Mouse (Mus musculus): ENCODE data around the gene Pdzrn4. TPM values are rescaled to one million over a fixed set of nuclear protein-coding genes. Genes with fewer than 3 reads are reported as not detected.

Gene Pdzrn4
- polyA plus RNA-seq, 1 experiment from 2014 or later: 3.0 TPM

DNA sequence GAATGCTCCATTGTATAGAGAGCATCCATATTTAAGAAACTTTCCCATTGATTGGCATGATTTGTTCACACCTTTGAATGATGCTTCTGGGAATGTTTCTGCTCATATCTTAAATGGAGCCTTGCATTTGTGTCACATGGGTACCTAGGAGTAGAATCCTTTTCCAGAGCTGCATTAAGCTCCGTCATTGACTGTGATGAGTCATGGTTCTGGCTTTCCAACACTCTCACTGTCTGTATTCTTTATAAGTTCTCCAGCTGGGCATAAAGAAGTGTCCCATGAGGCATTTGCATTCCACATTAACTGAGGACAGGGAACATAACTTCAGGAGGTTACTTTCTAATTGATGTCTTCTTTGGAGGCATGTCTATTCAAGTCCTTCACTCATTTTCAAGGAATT, 106.1 kb downstream of the Pdzrn4 start:
- WGBS: 78% methylated on average over 1 of the region's 1 CpGs
- Histone ChIP-seq H3K27ac (no peak overlapping the region), H3K9ac (no peak overlapping the region), H3K4me3 (no peak overlapping the region), H3K27me3 (no peaks in the 10 kb centered on the region), H3K36me3 (no peaks in the 10 kb centered on the region), H3K4me2 (replicated peaks) (no peak overlapping the region), H3K9me3 (no peaks in the 10 kb centered on the region), H3K4me1 (no peaks in the 10 kb centered on the region)
- ATAC-seq (ENCODE audit: low FRiP score, low read depth): no peak

DNA sequence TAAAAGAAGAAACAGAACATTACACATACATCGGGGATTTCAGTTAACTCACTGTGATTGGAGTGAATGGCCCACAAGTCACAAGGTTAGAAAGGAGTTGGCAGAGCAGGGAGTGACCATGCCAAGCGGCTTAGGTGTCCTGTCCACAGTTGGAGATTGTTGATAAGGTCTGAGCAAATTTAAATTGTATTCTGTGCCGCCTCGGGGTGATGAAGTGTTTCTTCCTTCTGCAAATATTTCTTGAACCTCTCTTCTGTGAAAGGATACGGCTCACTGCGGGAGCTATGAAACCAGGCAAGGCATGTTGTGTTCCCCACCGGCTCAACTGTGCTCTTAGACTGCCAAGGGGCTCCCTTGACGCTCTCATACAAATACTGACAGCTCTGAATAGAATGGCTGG, 112.7 kb downstream of the Pdzrn4 start:
- no peak for ATAC-seq (ENCODE audit: low FRiP score, low read depth)
- WGBS: 83% methylated on average over 8 of the region's 8 CpGs
- H3K9ac ChIP-seq: no peak overlapping the region
- no peaks in the 10 kb centered on the region for H3K36me3 ChIP-seq
- H3K27me3 ChIP-seq: no peaks in the 10 kb centered on the region
- no peak overlapping the region for H3K27ac ChIP-seq
- no peak overlapping the region for H3K4me2 ChIP-seq (replicated peaks)
- no peaks in the 10 kb centered on the region for H3K9me3 ChIP-seq
- no peak overlapping the region for H3K4me3 ChIP-seq
- H3K4me1 ChIP-seq: no peaks in the 10 kb centered on the region

DNA sequence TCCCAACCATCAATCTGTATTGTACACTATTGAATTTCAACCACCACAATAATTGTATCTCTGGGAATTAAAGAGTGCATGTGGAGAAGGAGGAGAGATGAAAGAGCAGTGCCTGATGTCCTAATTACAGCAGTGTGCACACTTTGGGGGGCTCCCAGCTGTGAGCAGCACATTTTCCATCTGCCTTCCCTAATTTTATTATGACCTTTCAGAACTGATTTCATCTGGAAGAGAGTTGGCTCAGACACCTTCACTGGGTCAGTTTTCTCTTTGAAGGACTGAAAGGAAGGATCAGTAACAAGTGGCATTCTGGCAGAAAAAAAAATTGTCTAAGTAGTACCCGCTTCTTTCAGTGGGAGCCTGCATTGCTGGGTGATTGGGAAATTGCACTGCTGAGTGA, 119.0 kb downstream of the Pdzrn4 start:
- H3K27ac ChIP-seq: no peak overlapping the region
- no peak overlapping the region for H3K9ac ChIP-seq
- H3K4me1 ChIP-seq: peaks cover 3% of the 10 kb centered on the region
- H3K4me2 ChIP-seq (replicated peaks): no peak overlapping the region
- no peak overlapping the region for H3K4me3 ChIP-seq
- H3K9me3 ChIP-seq: no peaks in the 10 kb centered on the region
- no peaks in the 10 kb centered on the region for H3K36me3 ChIP-seq
- H3K27me3 ChIP-seq: peaks cover 8% of the 10 kb centered on the region
- 15% methylated on average over 1 of the region's 1 CpGs for WGBS
- no peak for ATAC-seq (ENCODE audit: low FRiP score, low read depth)

DNA sequence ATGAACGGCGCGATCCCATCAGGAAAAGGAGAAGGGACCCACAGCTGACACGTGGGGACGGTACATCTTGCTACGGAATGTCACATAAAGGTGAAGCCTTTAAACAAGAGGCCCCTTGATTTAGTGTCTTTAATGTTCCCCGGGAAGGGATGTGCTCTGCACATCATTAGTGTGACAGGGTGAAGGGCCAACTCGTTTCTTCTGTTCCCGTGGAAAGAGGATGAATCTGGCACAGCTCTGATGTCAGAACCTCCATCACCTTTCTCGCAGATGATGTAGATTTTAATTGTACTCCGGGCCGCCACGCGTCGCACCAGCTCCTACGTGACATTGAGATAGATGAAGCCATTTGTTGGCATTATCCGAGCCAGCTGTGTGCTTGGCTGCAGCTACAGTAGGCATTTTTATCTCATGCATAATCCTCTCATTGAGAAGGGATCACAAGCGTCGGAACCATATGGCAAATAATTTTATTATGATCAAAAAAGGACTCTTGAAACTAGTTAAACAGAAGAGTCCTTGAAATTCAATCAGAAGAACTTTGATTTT, 124.1 kb downstream of the Pdzrn4 start:
- no peak for ATAC-seq (ENCODE audit: low FRiP score, low read depth)
- H3K4me3 ChIP-seq: 0 out of 2 replicates have a peak overlapping the region, but pooled peaks have one; percentile 2
- 22% methylated on average over 19 of the region's 19 CpGs for WGBS
- H3K4me2 ChIP-seq (replicated peaks): peak overlapping the region; percentile 47
- no peak overlapping the region for H3K27ac ChIP-seq
- H3K4me1 ChIP-seq: peaks cover 16% of the 10 kb centered on the region
- peaks cover 37% of the 10 kb centered on the region for H3K27me3 ChIP-seq
- H3K9me3 ChIP-seq: no peaks in the 10 kb centered on the region
- H3K9ac ChIP-seq: no peak overlapping the region
- no peaks in the 10 kb centered on the region for H3K36me3 ChIP-seq

DNA sequence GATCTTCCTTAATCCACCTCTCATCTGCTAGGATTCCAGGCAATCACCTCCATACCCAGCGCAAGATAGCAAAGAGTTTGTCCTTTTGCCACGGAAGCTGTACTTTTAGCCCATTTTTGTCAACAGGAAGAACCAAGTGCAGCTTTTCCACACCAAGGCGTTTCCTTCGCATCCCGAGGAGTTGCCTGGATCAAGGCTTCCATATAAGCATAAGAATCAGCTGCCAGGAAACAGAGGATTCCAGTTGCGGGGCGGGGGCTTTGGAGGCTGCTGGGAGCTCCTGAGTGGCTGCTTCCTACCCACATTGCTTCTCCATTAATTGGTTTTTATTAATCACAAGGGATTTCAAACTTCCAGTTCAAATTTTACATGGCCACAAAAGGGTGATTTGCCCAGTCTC, 125.0 kb downstream of the Pdzrn4 start:
- Histone ChIP-seq H3K9ac (no peak overlapping the region), H3K36me3 (no peaks in the 10 kb centered on the region), H3K27ac (no peak overlapping the region), H3K4me1 (peaks cover 16% of the 10 kb centered on the region), H3K4me2 (replicated peaks) (peak overlapping the region; percentile 47), H3K4me3 (peak overlapping the region; percentile 13), H3K9me3 (0 out of 2 replicates have a peak, but pooled peaks cover under 1% of the 10 kb centered on the region), H3K27me3 (peaks cover 35% of the 10 kb centered on the region)
- no peak for ATAC-seq (ENCODE audit: low FRiP score, low read depth)
- WGBS: 16% methylated on average over 7 of the region's 7 CpGs

DNA sequence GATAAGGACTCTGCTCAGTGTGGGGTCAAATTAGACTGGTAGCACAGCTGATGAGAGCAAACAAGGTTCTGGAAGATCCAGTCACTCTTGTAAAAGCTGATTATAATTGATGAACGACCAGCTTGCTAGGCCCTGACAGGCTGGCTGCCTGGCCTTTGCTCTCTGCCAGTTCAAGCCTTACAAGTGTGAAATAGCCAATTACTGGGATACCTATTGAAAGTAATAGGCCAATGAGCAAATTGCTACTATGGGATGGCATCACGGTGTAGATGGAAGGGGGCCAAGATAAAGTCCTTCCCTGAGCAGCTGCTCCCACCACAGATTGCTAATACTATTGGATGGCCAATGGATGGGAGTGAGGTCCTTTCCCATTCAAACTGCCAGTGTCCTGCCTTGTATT, 128.2 kb downstream of the Pdzrn4 start:
- no peak overlapping the region for H3K4me2 ChIP-seq (replicated peaks)
- no peak overlapping the region for H3K4me3 ChIP-seq
- H3K27me3 ChIP-seq: peaks cover 33% of the 10 kb centered on the region
- H3K36me3 ChIP-seq: no peaks in the 10 kb centered on the region
- H3K9ac ChIP-seq: no peak overlapping the region
- no peak overlapping the region for H3K27ac ChIP-seq
- peaks cover 5% of the 10 kb centered on the region; the same call in 1 of the 2 replicates for H3K9me3 ChIP-seq
- no peak for ATAC-seq (ENCODE audit: low FRiP score, low read depth)
- H3K4me1 ChIP-seq: peaks cover 16% of the 10 kb centered on the region
- WGBS: 10% methylated on average over 2 of the region's 2 CpGs

DNA sequence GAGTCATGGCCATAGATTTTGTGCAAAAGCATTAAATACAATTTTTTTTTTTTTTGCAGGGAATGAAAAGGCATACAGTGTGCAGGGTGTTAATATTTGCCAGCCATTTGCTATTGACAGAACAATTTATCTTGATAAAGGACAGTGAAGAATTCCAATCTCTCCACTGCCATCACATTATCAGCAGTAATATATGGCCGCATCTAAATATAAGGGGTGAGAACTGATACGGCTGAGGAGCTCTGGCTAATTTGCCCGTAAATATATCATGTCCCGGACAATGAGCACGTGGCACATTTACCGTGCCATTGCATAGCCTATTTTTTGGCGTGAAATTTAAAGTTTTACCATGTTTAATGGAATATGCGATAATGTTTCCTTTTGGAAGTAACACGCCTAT, 128.7 kb downstream of the Pdzrn4 start:
- WGBS: 77% methylated on average over 9 of the region's 9 CpGs
- Histone ChIP-seq H3K9me3 (peaks cover 5% of the 10 kb centered on the region; the same call in 1 of the 2 replicates), H3K27ac (no peak overlapping the region), H3K27me3 (peaks cover 32% of the 10 kb centered on the region), H3K4me3 (no peak overlapping the region), H3K36me3 (no peaks in the 10 kb centered on the region), H3K9ac (no peak overlapping the region), H3K4me2 (replicated peaks) (no peak overlapping the region), H3K4me1 (peaks cover 15% of the 10 kb centered on the region)
- ATAC-seq (ENCODE audit: low FRiP score, low read depth): no peak

DNA sequence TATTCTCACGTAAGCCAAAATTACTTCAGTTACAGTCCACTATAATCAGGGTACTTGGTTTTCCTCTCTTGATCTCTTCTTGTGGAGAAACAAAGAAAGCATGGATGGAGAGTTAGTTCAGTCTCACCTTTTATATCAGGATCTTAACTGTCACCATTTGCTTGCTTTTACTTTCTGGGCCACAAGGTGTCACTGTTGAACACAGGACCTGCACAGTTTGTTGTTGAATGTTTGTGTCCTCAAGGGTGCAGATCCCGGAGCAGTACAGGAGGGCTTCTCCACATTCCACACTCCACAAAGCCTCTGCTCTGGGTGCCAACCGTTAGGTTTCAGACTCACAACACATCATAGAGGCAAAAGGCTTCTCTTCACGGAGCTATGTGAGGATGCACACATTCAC, 130.1 kb downstream of the Pdzrn4 start:
- peaks cover 5% of the 10 kb centered on the region; the same call in 1 of the 2 replicates for H3K9me3 ChIP-seq
- no peak overlapping the region for H3K4me3 ChIP-seq
- 75% methylated on average over 4 of the region's 4 CpGs for WGBS
- no peak overlapping the region for H3K27ac ChIP-seq
- peaks cover 3% of the 10 kb centered on the region; the same call in 1 of the 2 replicates for H3K4me1 ChIP-seq
- peaks cover 20% of the 10 kb centered on the region; the same call in 1 of the 2 replicates for H3K27me3 ChIP-seq
- ATAC-seq (ENCODE audit: low FRiP score, low read depth): no peak
- no peak overlapping the region for H3K4me2 ChIP-seq (replicated peaks)
- H3K9ac ChIP-seq: no peak overlapping the region
- H3K36me3 ChIP-seq: no peaks in the 10 kb centered on the region

DNA sequence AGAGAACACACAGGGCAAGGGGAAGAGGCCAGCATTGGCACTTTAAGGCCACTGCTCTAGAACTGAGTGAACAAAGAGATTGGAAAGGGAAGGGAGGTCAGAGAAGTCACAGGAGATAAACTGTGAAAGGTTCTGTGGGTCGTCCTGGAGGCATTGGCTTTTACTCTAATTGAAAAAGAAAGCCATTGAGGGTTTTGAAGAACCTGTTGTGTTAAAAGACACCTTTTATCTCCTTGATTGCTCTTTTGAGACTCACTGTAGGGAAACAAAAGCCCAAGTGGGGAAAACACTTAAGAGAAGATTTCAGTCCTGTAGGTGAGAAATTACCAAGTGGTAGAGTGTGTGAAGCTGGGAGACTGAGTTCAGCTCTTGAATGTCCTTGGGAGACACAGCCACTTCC, 146.6 kb downstream of the Pdzrn4 start:
- Histone ChIP-seq H3K4me3 (no peak overlapping the region), H3K36me3 (no peaks in the 10 kb centered on the region), H3K4me2 (replicated peaks) (no peak overlapping the region), H3K27me3 (no peaks in the 10 kb centered on the region), H3K9me3 (no peaks in the 10 kb centered on the region), H3K4me1 (peaks cover 8% of the 10 kb centered on the region; the same call in 1 of the 2 replicates), H3K9ac (no peak overlapping the region), H3K27ac (no peak overlapping the region)
- no peak for ATAC-seq (ENCODE audit: low FRiP score, low read depth)
- WGBS: 12% methylated on average over 1 of the region's 1 CpGs

DNA sequence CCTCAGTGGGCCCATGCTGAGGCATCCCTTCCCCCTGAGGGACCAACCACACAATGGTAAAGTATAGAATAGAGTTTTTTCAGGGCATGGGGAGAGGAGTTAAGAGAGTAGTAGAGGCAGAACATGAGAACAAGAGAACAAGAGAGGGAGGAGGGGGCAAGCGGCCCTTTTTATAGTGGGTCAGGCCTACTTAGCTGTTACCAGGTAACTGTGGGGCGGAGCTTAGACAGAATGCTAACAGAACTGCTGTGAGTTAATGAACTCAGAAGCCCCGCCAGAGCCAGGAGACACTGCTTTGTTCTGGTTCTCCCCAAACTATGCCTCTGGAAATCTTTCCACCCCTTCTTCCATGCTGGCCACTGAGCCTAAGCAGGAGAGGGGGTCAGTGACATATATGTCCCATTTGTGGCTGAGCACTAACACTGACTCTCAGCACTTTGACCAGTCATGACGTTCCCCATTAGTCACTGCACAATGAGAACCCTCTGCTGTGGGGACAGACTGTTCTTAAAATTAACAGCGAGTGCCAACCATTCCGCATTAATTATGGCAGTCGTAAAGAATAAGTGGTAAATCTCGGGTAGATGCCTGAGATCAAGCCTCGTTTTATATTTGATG, 150.7 kb downstream of the Pdzrn4 start:
- H3K27ac ChIP-seq: no peak overlapping the region
- H3K4me3 ChIP-seq: no peak overlapping the region
- no peak overlapping the region for H3K4me2 ChIP-seq (replicated peaks)
- H3K36me3 ChIP-seq: no peaks in the 10 kb centered on the region
- H3K9ac ChIP-seq: no peak overlapping the region
- H3K9me3 ChIP-seq: no peaks in the 10 kb centered on the region
- ATAC-seq (ENCODE audit: low FRiP score, low read depth): no peak
- 18% methylated on average over 9 of the region's 9 CpGs for WGBS
- H3K27me3 ChIP-seq: no peaks in the 10 kb centered on the region
- peaks cover 8% of the 10 kb centered on the region; the same call in 1 of the 2 replicates for H3K4me1 ChIP-seq

DNA sequence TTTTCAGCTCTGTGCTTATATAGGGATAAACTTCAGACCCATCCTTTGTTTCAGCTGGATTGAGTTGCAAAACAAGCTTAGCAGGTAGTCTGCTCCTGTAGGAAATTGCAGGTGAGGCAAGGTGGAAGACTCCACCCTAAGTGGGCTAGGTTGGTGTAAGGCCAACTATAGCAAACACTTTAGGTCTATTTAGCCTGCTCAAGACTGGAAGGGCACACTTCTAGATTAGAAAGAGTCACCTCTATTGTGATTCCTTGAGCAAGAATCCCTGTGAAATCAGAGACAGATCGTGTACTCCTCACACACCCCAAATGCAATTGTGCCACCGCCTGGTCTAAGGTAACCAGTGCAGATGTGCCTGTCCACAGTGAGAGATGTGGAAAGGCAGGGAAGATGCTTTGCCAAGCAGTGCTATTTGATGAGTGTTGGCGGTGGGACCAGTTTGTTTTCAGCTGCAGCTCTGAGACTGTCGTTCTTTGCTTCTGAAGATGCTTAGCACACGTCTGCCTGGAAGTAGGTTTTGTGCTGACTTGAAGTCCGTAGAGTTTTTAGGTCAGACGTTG, 158.4 kb downstream of the Pdzrn4 start:
- Histone ChIP-seq H3K4me1 (peaks cover 4% of the 10 kb centered on the region; the same call in 1 of the 2 replicates), H3K36me3 (no peaks in the 10 kb centered on the region), H3K4me2 (replicated peaks) (no peak overlapping the region), H3K4me3 (no peak overlapping the region), H3K27me3 (no peaks in the 10 kb centered on the region), H3K9me3 (no peaks in the 10 kb centered on the region), H3K9ac (no peak overlapping the region), H3K27ac (no peak overlapping the region)
- ATAC-seq (ENCODE audit: low FRiP score, low read depth): no peak
- 76% methylated on average over 7 of the region's 7 CpGs for WGBS

DNA sequence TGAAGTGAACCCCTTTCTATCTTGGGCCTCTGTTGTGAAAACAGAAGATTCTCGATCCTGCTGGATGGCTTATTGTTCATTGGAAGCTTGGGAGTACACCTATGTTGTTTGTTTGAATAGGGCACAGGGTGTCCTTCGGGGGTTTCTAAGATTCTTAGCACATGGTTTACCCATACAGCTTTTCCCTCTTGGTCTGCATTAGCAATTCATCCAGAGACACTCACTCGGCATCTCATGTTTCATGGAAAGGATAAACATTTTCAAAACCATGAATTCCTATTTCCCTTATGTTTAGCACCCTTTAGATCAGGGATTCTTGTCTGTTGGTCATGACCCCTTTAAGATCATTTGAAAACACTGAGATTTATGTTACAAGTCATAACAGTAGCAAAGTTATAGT, 159.0 kb downstream of the Pdzrn4 start:
- 72% methylated on average over 3 of the region's 3 CpGs for WGBS

More for the DNA sequence above, 159.0 kb downstream of the Pdzrn4 start:
- ATAC-seq (ENCODE audit: low FRiP score, low read depth): no peak
- Histone ChIP-seq H3K36me3 (no peaks in the 10 kb centered on the region), H3K27me3 (no peaks in the 10 kb centered on the region), H3K4me2 (replicated peaks) (no peak overlapping the region), H3K4me1 (peaks cover 4% of the 10 kb centered on the region; the same call in 1 of the 2 replicates), H3K9me3 (no peaks in the 10 kb centered on the region), H3K9ac (no peak overlapping the region), H3K27ac (no peak overlapping the region), H3K4me3 (no peak overlapping the region)

All from limb, embryonic 13.5 days (tissue).